Mouse (Mus musculus): ENCODE results near the gene Slc24a3.

The Slc24a3 gene

DNA sequence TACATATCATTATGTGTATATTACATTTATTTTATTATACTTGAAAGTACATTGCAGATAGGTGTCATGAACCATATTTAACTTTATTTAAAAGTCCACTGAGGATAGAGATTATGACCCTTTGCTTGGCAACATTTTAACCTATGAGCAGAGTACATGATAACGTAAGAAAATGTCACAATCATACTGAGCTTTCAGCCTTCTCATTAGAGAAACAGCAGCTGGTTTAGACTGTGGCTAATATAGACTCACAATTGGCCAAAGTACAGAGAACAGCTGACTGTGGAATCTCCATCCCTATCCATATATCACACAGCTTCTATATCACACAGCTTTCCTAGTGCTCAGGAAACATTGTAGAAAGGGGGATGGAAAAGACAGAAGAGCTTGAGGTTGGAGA lies 111.8 kb downstream of the Slc24a3 start:
- DNase-seq (ENCODE audit: low read depth, low spot score) = no peak

GRCm38 (mm10) chr2:145283746-145284145 lies 116.2 kb downstream of the Slc24a3 start:
- no peak for DNase-seq (ENCODE audit: low read depth, low spot score)

DNA sequence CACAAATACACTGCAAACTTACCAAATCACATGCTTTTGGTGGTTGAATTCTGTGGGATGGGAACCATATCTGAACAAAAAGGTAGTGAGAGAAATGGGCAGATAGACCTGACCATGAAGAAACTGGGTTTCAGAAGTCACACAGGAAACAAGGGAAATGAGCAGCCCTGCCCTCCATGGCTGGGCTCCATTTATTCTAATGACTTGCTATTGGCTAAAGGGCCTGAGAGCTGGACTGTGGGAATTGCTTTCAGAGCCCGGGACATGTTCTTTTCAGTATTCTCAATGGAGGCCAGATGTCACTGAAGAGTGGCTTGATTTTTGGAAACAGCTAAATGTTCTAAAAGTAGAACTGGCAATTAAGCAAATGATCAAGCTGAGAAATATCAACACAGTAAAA lies 120.9 kb downstream of the Slc24a3 start:
- DNase-seq (ENCODE audit: low read depth, low spot score) = no peak

- no peak for DNase-seq (ENCODE audit: low read depth, low spot score)
These were observed 123.9 kb downstream of the Slc24a3 start for GRCm38 (mm10) chr2:145291473-145291872.

DNA sequence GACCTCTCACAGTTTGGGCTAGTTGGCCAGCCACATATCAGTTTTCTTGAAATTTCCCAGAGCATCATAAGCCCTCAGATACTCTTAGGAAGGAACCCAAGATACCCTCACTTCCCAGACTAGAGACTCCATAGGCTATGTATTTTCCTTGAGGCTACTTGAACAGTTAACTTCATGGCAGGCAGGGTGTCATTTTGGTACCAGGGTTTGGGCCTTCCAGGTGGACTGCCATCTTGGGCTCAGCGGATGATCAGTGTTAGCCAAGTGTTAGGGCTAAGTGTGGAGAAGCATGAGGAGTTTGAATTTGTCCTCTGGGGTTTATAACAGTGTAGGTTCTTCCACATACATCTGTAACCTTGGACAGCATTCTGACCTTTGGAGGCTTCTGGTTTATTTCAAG lies 124.6 kb downstream of the Slc24a3 start:
- DNase-seq (ENCODE audit: low read depth, low spot score) = no peak

GRCm38 (mm10) chr2:145292816-145293215 lies 125.3 kb downstream of the Slc24a3 start:
- no peak for DNase-seq (ENCODE audit: low read depth, low spot score)

DNA sequence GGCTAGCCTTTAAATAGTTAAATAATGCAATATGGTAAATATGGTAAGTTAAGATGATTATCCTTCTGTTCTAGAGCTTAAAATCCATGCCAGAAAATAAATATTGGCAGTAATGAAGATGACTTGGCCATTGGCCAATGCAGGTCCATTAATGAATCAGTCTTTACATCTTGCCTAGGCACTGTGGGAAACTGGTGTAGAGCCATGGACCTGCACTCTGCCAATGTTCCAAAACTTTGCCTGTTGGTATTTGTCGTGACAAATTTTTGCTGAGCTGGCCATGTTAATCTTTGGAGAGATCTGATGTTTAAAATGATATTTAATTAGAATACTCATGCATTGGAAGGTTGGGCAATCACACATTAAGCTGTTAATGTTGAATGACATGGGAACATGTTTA lies 129.4 kb downstream of the Slc24a3 start:
- DNase-seq (ENCODE audit: low read depth, low spot score) = no peak

DNA sequence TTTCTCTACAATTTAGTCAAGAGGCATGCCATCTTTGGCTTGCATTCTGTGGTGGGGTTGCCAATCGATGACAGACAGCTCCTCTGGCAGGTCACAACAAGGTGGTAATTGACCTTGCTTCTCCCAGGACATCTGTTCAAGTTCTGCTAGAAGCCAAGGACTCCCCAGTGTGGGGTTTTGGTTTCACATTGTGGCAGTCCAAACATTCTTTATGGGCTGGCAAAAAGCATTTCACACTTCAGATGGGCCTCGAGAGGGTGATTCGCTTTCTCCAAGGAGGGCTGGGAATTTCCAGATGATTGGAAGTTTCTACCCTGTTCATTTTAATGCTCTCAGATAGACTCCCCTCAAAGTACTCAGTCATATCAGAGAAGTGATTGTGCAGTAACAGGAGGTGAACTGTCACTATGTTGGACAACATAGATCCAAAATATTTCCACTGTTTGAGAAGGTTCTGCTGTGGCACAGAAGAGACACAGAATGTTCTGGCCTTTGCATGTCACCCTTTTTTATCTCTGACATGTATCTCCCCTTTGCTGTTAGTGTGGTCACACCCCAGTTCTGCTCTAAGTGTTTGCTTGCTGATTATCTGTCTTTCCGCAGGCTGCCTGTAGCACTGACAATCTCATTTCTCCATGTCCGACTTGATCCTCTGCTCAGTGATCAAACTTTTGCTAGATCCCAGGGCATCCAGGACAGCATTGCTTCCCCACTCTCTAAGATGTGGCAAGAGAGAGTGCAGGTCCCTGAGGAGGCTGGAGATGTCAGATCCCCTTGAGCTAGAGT lies 132.6 kb downstream of the Slc24a3 start:
- no peak for DNase-seq (ENCODE audit: low read depth, low spot score)

DNA sequence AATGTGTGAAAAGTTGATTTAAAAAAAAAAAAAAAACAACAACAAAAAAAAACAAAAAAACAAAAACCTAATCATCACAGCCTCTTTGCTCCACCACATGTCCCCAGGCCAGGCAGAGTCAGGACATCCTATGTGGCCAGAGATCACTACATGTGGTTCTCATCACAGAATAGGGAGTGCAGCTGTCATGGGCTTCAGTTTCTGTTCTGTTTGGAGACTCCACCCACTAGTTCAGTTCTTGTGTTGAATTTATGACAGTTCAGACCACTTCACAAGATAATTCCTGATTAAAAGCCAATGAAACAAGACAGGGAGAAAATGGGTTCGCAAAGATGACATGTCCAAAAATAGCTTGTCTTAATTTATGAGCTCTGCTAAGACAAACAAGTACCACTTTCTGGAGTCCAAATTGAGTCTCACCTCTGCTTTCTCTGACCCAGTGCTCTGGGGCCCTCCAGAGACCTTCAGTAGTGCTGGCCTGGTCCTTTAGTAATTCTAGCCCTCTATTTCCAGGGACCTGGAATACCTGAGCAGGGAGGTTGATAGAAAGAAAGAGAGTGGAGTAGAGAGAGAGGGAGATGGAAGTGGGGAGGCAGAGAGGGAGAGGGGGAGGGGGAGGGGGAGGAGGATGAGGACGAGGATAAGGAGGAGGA lies 139.8 kb downstream of the Slc24a3 start:
- DNase-seq (ENCODE audit: low read depth, low spot score) = no peak

DNA sequence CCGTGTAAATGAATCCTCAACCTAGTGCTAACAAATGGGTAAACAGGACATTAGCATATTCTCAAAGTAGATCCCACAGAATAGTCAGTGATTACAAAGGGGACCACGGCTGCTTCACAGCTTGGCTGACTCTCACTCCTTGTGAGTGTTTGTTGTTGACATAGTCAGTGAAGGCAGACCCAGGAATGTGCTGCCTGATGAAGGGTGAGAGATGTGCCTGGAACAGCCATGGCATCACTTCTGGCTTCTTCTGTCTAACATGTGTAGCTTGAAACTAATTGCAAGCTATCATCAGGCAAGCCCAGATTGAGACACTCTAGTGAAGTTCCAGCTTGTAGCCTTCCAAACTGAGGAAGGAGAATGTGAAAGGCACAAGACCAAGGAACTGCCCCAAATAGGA lies 151.4 kb downstream of the Slc24a3 start:
- no peak for DNase-seq (ENCODE audit: low read depth, low spot score)

DNA sequence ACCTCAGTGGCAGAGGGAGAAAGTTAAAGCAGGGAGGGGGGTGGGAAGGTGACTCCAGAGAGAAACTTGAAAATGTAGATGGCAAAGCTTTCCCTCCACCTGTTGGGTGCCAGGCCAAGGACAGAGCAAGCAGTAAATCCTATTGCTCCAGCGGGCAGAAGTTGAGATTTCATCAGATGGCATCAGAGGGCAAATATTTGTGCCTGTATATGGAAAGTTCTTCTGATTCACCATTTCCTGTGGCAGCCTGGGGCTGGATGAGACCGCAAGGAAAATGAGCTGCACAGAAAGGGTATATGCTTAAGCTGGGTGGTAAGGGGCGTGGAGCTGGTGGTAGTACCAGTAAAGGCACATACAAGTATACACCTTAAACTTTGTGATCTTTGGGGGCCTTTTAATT lies 153.7 kb downstream of the Slc24a3 start:
- no peak for DNase-seq (ENCODE audit: low read depth, low spot score)

- DNase-seq (ENCODE audit: low read depth, low spot score) = no peak
These were observed 154.2 kb downstream of the Slc24a3 start for GRCm38 (mm10) chr2:145321755-145322154.

- DNase-seq (ENCODE audit: low read depth, low spot score) = no peak
These were observed 156.9 kb downstream of the Slc24a3 start for GRCm38 (mm10) chr2:145324477-145324876.

- no peak for DNase-seq (ENCODE audit: low read depth, low spot score)
These were observed 158.3 kb downstream of the Slc24a3 start for GRCm38 (mm10) chr2:145325852-145326251.

DNA sequence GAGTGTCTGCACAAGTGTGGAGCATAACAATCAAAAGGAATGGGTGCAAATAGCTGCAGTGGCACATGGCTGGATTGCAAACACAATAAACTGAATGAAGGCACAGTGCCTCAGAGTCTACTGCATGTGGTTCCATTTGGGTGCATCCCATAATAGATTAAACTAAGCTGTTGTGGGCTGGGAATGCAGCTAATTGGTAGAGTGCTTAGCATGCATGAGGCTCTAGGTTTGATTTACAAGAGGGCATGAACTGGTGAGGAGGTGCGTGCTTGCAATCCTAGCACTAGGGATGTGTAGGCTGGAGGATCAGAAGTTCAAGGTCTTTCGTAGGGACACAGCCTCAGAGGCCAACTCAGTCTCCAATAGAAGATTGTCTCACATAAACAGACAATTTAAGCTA lies 159.0 kb downstream of the Slc24a3 start:
- DNase-seq (ENCODE audit: low read depth, low spot score) = no peak

- no peak for DNase-seq (ENCODE audit: low read depth, low spot score)
These were observed 162.2 kb downstream of the Slc24a3 start for GRCm38 (mm10) chr2:145329756-145330155.

GRCm38 (mm10) chr2:145331525-145331924 lies 164.0 kb downstream of the Slc24a3 start:
- no peak for DNase-seq (ENCODE audit: low read depth, low spot score)

DNA sequence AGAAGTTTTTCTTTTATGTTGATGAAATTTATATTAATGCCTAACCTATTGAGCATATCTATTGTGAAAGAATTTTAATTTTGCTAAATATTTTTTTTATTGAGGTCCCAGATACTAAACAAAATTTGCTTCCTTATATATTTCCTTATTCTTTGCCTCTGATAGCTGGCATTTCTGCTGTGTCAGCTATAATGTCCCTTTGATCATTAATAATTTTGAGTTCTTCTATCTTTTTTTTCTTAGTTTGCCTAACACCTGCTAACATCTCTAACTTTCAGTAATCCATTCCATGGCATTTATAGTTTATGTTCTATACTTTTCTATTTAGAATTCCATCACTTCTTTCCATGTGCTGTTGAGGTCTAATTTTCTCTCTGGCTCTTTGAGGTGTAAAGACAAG lies 165.9 kb downstream of the Slc24a3 start:
- no peak for DNase-seq (ENCODE audit: low read depth, low spot score)

- DNase-seq (ENCODE audit: low read depth, low spot score) = no peak
These were observed 168.9 kb downstream of the Slc24a3 start for GRCm38 (mm10) chr2:145336406-145336805.

DNA sequence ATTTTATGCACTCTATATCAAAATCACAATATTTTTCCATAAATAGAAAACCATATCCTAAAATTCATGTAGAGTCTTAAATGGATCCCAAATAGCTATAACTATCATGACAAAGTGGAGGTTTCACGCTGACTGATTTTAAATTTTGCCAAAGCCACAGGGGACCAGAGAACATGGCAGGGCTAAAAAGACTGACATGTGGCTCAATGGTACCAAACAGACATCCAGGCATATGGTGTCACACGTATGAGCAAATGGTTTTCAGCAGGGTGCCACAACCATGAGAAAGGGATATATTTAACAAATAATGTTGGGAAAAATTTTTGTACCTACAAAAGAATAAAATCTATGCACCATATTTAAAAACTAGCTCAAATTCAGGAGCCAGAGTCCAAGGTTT lies 173.3 kb downstream of the Slc24a3 start:
- no peak for DNase-seq (ENCODE audit: low read depth, low spot score)

- DNase-seq (ENCODE audit: low read depth, low spot score) = peak; percentile 60
These were observed 175.4 kb downstream of the Slc24a3 start for GRCm38 (mm10) chr2:145342956-145343355.

GRCm38 (mm10) chr2:145344521-145344920 lies 177.0 kb downstream of the Slc24a3 start:
- peak; percentile 48 for DNase-seq (ENCODE audit: low read depth, low spot score)

DNA sequence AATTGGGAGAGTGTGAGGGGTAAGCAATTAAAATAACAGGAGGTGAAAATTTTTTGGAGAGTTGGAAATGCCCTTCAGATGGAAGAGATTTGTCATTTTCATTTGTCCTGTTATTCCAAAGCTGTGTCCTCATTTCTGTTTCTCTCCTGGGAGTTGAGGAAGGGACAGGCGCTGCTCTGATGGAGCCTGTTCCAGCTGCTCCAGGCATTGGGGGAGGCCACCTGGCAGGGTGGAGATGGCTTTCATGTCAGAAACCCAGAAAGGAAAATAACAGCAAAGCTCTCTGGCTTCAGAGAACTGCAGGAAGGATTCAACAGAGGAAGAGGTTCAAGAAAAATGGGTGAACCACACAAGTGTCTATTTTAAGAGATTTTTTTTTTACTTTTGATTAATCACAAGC lies 186.2 kb downstream of the Slc24a3 start:
- DNase-seq (ENCODE audit: low read depth, low spot score) = no peak
